Mouse (Mus musculus): ENCODE measurements at regions not wholly inside any gene's neighbourhood (a gene's known extent, or its start where the extent isn't known, plus 50 kb on each side); places are given as distances from the start of the nearest gene placed in this dataset.

DNA sequence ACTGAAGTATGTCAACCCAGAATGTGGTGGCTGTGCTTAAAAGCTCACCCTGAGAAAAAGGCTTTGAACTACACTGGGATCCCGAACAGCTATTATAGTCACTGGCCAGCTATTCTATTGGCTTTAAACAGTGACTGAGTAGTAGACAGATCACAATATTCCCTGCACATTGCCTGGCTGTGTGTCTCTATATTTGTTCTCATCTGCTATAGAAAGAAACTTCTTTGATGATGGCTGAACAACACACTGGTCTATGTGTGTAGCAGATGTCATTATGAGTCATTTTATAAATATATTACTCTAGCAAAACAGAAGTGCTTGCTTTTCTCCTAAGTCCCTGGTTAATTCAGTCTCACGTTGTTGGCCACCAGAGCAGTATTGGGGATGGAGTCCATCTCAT, 152.1 kb upstream of the Slco6d1 start:
- no peak for DNase-seq

DNA sequence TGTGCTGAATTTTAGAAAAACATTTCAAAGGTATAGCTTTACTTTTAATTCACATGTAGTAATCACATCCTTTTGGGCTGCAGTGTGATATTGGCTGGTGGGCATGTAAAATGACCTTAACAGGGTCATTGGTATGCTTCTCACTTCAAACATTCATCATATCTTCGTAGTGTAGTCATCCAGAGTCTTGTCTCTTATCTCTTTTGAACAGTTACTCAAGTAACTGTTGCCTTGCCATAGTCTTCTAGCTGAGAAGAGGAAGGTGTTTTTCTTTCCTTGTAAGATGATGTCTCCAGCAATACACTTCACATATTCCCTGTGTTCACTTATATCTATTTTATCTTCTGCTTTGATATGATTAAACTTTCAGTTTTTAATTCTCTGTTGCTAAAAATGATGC, 150.7 kb upstream of the Slco6d1 start:
- no peak for DNase-seq

- no peak for DNase-seq
Observed at GRCm38 (mm10) chr1:98273966-98274616, 146.8 kb upstream of the Slco6d1 start.

DNA sequence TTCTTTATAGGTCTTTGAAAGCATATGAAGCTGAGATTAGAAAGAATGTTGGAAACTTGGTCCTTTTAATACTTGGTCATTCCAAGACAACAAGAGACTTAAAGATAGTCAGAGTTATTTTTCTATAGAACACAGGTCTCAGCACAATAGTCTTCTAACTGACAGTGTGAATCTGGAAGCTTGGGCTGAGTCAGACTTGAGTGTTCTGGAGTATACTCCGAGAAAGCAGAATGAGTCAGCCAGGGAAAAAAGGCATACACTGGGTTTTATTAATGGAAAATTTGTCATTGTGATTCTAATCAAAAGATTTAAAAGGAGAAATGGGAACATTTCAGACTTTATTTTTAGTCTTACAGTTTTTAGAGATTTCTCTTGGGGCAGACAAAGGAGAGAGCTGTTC, 145.4 kb upstream of the Slco6d1 start:
- no peak for DNase-seq

GRCm38 (mm10) chr1:98279446-98280048, 141.4 kb upstream of the Slco6d1 start:
- DNase-seq, result no peak

DNA sequence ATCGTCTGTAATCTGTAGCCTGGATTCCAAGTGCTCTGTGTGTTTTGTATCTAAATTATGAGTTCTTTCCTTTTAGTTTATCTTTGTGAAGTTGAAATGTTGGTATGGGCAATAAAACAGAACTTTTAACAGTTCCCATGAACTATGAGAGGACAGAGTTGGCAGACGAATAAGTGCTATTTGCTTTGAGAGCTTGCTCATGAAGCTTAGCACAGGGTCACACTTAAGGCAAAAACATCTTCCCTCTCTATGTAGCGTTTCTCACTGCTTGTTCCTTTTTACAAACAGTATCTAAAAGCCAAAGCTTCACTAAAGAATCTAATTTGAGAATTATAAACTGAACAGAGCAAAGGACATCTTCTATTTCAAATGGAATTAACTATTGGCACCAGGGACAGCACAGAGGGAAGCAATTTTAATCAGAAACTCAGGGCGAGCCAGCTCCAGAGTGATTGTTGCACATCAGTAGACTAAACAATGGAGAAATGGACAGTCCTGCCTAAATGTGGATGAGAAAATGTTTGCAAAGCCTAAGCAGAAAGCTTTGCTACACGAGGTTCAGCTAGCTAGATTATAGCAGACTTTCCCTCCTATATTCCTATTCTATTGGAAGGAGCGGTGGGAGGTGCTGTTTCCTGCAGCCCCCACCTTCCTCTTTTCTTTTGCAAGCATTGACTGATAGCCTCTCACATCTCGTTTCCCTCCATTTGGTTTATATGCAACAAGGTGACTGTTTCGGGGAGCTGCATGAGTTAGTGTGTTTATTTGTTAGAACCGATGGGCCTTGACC, 140.5 kb upstream of the Slco6d1 start:
- DNase-seq, result no peak

GRCm38 (mm10) chr1:98281053-98281770, 139.7 kb upstream of the Slco6d1 start:
- no peak for DNase-seq

GRCm38 (mm10) chr1:98281771-98282149, 139.2 kb upstream of the Slco6d1 start:
- no peak for DNase-seq

GRCm38 (mm10) chr1:98303166-98303565, 117.8 kb upstream of the Slco6d1 start:
- DNase-seq, result no peak

- no peak for DNase-seq
Observed at GRCm38 (mm10) chr1:98306363-98306762, 114.6 kb upstream of the Slco6d1 start.

DNA sequence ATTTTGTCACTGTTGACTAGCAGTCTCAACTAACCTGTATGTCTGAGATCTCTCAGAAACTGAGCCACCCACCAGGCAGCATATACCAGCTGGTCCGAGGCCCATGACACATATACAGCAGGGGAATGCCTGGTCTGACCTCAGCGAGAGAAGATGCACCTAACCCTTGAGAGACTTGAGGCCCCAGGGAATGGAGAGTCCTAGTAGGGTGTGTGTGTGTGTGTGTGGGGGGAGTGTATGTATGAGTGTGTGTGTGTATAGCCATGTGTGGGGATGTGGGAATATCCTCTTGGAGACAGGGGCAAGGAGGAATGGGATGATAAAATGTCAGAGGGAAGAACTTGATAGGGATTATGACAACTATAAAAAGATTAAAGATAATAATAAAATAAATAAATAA, 113.4 kb upstream of the Slco6d1 start:
- no peak for DNase-seq

- DNase-seq, result no peak
Observed at GRCm38 (mm10) chr1:98309894-98310293, 111.0 kb upstream of the Slco6d1 start.

DNA sequence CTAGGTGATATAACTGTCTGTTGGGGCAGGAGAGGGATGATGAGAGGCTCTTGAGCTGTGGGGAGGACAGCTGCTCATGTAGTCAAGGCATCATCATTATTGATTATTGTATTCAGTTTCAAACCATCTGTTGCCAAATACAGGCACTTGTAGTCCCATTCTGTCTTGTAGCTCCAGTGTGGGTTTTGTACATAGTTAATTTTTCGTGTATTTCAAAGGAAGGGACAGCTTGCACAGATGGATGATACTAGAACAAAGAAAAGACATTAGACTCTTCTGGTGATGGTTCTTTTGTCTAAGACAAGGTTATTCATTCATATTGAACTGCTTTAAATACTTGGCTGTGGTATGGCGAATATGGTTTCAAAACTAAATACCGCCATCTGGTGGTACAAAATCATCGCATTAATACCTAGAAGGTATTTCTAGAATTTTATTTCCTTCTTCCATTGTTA, 70.8 kb upstream of the Slco6d1 start:
- peak; percentile 18 for DNase-seq

GRCm38 (mm10) chr1:98350725-98351124, 70.2 kb upstream of the Slco6d1 start:
- DNase-seq, result no peak

- no peak for DNase-seq
Observed at GRCm38 (mm10) chr1:98351530-98351929, 69.4 kb upstream of the Slco6d1 start.
